Mouse (Mus musculus): ENCODE measurements around the gene Six5. TPM values are rescaled to one million over a fixed set of nuclear protein-coding genes. Genes with fewer than 3 reads are reported as not detected.
"Not testable (repeated sequence)": the region's sequence is repeated elsewhere in the genome, so short reads cannot be mapped to it uniquely, and the experiment has no call there.

Gene Six5
- polyA plus RNA-seq, 1 experiment: 0.23 TPM

- Histone ChIP-seq H3K27me3 (ENCODE audit: control insufficient read depth) (no peaks in the 10 kb centered on the region), H3K9me3 (ENCODE audit: control insufficient read depth, low read length) (no peaks in the 10 kb centered on the region), H3K4me3 (replicated peaks) (no peak within 1 kb of the TSS), H3K36me3 (ENCODE audit: control insufficient read depth) (peaks cover 59% of the 10 kb centered on the region), H3K4me1 (ENCODE audit: control insufficient read depth) (no peaks in the 10 kb centered on the region)
- TF ChIP-seq GATA1 (IDR thresholded peaks at IDR 0.05; ENCODE audit: low read length) (no peak), TAL1 (IDR thresholded peaks at IDR 0.05; ENCODE audit: low read length) (no peak)
Observed at GRCm38 (mm10) chr7:19054047-19054776, 40.2 kb upstream of the Six5 start, which contains the start of gene Rsph6a. Rsph6a (plus strand) TSS chr7:19054690.

DNA sequence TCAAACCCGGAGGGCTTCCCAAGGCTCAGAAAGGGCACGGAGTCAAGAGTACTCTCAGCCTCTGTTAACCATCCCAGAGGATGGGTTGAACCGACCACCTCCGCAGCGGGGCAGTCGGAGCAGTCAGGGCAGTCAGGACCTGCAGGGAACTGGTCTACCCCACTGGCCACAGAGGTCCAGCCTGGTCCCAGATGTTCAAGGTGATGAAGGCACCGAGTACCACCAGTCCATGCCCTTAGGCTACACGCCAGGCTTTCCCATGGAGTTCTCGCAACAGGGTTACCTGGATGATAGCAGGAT lies 39.7 kb upstream of the Six5 start:
- no peaks in the 10 kb centered on the region for H3K27me3 ChIP-seq (ENCODE audit: control insufficient read depth)

GRCm38 (mm10) chr7:19055108-19055507 lies 39.3 kb upstream of the Six5 start:
- TF ChIP-seq GATA1 (IDR thresholded peaks at IDR 0.05; ENCODE audit: low read length) (no peak), TAL1 (IDR thresholded peaks at IDR 0.05; ENCODE audit: low read length) (no peak)
- H3K4me1 ChIP-seq (ENCODE audit: control insufficient read depth): no peaks in the 10 kb centered on the region
- no peak overlapping the region for H3K4me3 ChIP-seq (replicated peaks)
- H3K9me3 ChIP-seq (ENCODE audit: control insufficient read depth, low read length): no peaks in the 10 kb centered on the region
- peaks cover 50% of the 10 kb centered on the region for H3K36me3 ChIP-seq (ENCODE audit: control insufficient read depth)
- no peaks in the 10 kb centered on the region for H3K27me3 ChIP-seq (ENCODE audit: control insufficient read depth)

More for the DNA sequence above, 39.7 kb upstream of the Six5 start:
- Histone ChIP-seq H3K4me3 (replicated peaks) (no peak overlapping the region), H3K36me3 (ENCODE audit: control insufficient read depth) (peaks cover 54% of the 10 kb centered on the region), H3K4me1 (ENCODE audit: control insufficient read depth) (no peaks in the 10 kb centered on the region), H3K9me3 (ENCODE audit: control insufficient read depth, low read length) (no peaks in the 10 kb centered on the region)
- TF ChIP-seq TAL1 (IDR thresholded peaks at IDR 0.05; ENCODE audit: low read length) (no peak), GATA1 (IDR thresholded peaks at IDR 0.05; ENCODE audit: low read length) (no peak)

GRCm38 (mm10) chr7:19057405-19057804 lies 37.0 kb upstream of the Six5 start:
- Histone ChIP-seq H3K9me3 (ENCODE audit: control insufficient read depth, low read length) (no peaks in the 10 kb centered on the region), H3K4me3 (replicated peaks) (no peak overlapping the region), H3K36me3 (ENCODE audit: control insufficient read depth) (peaks cover 27% of the 10 kb centered on the region), H3K27me3 (ENCODE audit: control insufficient read depth) (peaks cover 1% of the 10 kb centered on the region; the same call in 1 of the 2 replicates), H3K4me1 (ENCODE audit: control insufficient read depth) (no peaks in the 10 kb centered on the region)
- no peak for TF ChIP-seq GATA1 (IDR thresholded peaks at IDR 0.05; ENCODE audit: low read length)
- no peak for TF ChIP-seq TAL1 (IDR thresholded peaks at IDR 0.05; ENCODE audit: low read length)

- TF ChIP-seq TAL1 (IDR thresholded peaks at IDR 0.05; ENCODE audit: low read length) (no peak), GATA1 (IDR thresholded peaks at IDR 0.05; ENCODE audit: low read length) (no peak)
- H3K36me3 ChIP-seq (ENCODE audit: control insufficient read depth): no peaks in the 10 kb centered on the region
- peaks cover 44% of the 10 kb centered on the region for H3K27me3 ChIP-seq (ENCODE audit: control insufficient read depth)
- no peaks in the 10 kb centered on the region; the same call in 1 of the 2 replicates for H3K9me3 ChIP-seq (ENCODE audit: control insufficient read depth, low read length)
- no peak overlapping the region for H3K4me3 ChIP-seq (replicated peaks)
- H3K4me1 ChIP-seq (ENCODE audit: control insufficient read depth): peaks cover 5% of the 10 kb centered on the region
Observed at GRCm38 (mm10) chr7:19065896-19066295, 28.5 kb upstream of the Six5 start.

GRCm38 (mm10) chr7:19067063-19067462 lies 27.3 kb upstream of the Six5 start:
- TF ChIP-seq TAL1 (IDR thresholded peaks at IDR 0.05; ENCODE audit: low read length): no peak
- TF ChIP-seq GATA1 (IDR thresholded peaks at IDR 0.05; ENCODE audit: low read length): no peak
- Histone ChIP-seq H3K27me3 (ENCODE audit: control insufficient read depth) (peaks cover 44% of the 10 kb centered on the region), H3K4me1 (ENCODE audit: control insufficient read depth) (peaks cover 5% of the 10 kb centered on the region), H3K9me3 (ENCODE audit: control insufficient read depth, low read length) (no peaks in the 10 kb centered on the region; the same call in 1 of the 2 replicates), H3K36me3 (ENCODE audit: control insufficient read depth) (no peaks in the 10 kb centered on the region), H3K4me3 (replicated peaks) (no peak overlapping the region)

DNA sequence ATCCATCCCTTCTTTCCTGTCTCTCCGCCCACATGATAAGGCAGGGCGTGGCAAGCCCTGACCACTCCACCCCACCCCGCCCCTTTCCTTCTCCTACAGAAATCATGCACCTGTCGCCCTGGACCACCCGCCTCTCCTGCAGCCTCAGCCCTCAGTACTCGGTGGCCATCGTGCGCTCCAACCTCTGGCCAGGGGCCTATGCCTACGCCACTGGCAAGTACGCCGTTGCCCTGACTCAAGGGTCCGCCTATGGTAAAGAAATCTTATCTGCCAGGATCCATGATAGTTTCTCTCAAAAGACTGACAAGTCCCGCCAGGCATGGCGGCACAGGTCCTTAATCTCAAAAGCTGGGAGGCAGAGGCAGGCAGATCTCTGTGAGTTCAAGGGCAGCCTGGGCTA lies 26.5 kb upstream of the Six5 start:
- Histone ChIP-seq H3K27me3 (ENCODE audit: control insufficient read depth) (peaks cover 42% of the 10 kb centered on the region), H3K9me3 (ENCODE audit: control insufficient read depth, low read length) (no peaks in the 10 kb centered on the region; the same call in 1 of the 2 replicates), H3K4me3 (replicated peaks) (no peak overlapping the region), H3K36me3 (ENCODE audit: control insufficient read depth) (no peaks in the 10 kb centered on the region), H3K4me1 (ENCODE audit: control insufficient read depth) (peaks cover 5% of the 10 kb centered on the region)
- TF ChIP-seq GATA1 (IDR thresholded peaks at IDR 0.05; ENCODE audit: low read length) (no peak), TAL1 (IDR thresholded peaks at IDR 0.05; ENCODE audit: low read length) (no peak)

- Histone ChIP-seq H3K36me3 (ENCODE audit: control insufficient read depth) (no peaks in the 10 kb centered on the region), H3K4me1 (ENCODE audit: control insufficient read depth) (peaks cover 5% of the 10 kb centered on the region), H3K9me3 (ENCODE audit: control insufficient read depth, low read length) (no peaks in the 10 kb centered on the region; the same call in 1 of the 2 replicates), H3K27me3 (ENCODE audit: control insufficient read depth) (peaks cover 39% of the 10 kb centered on the region), H3K4me3 (replicated peaks) (no peak overlapping the region)
- TF ChIP-seq TAL1 (IDR thresholded peaks at IDR 0.05; ENCODE audit: low read length) (no peak), GATA1 (IDR thresholded peaks at IDR 0.05; ENCODE audit: low read length) (no peak)
Observed at GRCm38 (mm10) chr7:19068707-19069106, 25.7 kb upstream of the Six5 start.

DNA sequence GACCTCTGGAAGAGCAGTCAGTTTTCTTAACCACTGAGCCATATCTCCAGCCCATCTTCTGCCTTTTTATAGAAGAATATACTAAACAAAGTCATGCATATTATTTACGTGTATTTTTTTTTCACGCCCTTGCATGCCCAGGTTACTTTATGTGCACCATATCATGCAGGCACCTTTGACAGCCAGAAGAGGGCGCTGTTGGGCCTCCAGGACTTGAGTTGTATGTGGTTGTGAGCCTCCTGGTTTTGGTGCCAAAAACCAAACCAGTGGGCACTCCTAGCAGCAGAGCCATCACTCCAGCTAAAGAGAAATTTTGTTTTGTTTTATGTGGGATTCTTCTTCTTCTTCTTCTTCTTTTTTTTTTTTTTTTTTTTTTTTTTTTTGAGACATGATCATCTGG lies 24.9 kb upstream of the Six5 start:
- Histone ChIP-seq H3K4me1 (ENCODE audit: control insufficient read depth) (peaks cover 5% of the 10 kb centered on the region), H3K27me3 (ENCODE audit: control insufficient read depth) (peaks cover 32% of the 10 kb centered on the region), H3K4me3 (replicated peaks) (no peak overlapping the region), H3K36me3 (ENCODE audit: control insufficient read depth) (no peaks in the 10 kb centered on the region), H3K9me3 (ENCODE audit: control insufficient read depth, low read length) (no peaks in the 10 kb centered on the region; the same call in 1 of the 2 replicates)
- TF ChIP-seq TAL1 (IDR thresholded peaks at IDR 0.05; ENCODE audit: low read length) (no peak), GATA1 (IDR thresholded peaks at IDR 0.05; ENCODE audit: low read length) (no peak)

GRCm38 (mm10) chr7:19071024-19071423 lies 23.4 kb upstream of the Six5 start:
- H3K36me3 ChIP-seq (ENCODE audit: control insufficient read depth): not testable (repeated sequence)
- H3K27me3 ChIP-seq (ENCODE audit: control insufficient read depth): peaks cover 17% of the 10 kb centered on the region
- peaks cover 18% of the 10 kb centered on the region for H3K4me1 ChIP-seq (ENCODE audit: control insufficient read depth)

More at GRCm38 (mm10) chr7:19071024-19071423, 23.4 kb upstream of the Six5 start:
- H3K4me3 ChIP-seq (replicated peaks); H3K9me3 ChIP-seq (ENCODE audit: control insufficient read depth, low read length): not testable (repeated sequence)
